Mouse (Mus musculus) left cerebral cortex, postnatal 14 days (tissue): ENCODE measurements around the gene Ggt5. TPM values are rescaled to one million over a fixed set of nuclear protein-coding genes. Genes with fewer than 3 reads are reported as not detected.

Experiments
- total RNA-seq, 2 experiments: library from RNA; stranded (reverse); gene quantifications; 2 replicates each; pipeline ENCODE4 v1.2.3; 2021

Gene Ggt5
- total RNA-seq, 2 experiments from 2014 or later = 4.4 to 4.5 TPM

Other genes with a start within 250 kb of the Ggt5 start
- under 1 TPM; 0.55 to 0.66 TPM for gene Upb1, start 188.2 kb upstream of the Ggt5 start, total RNA-seq
- gene Snrpd3, start 71.8 kb upstream of the Ggt5 start, total RNA-seq = 10 to 100 TPM; 78.1 to 84.3 TPM
- gene Gucd1, start 71.4 kb upstream of the Ggt5 start, total RNA-seq = 10 to 100 TPM; 20.6 to 23.1 TPM
- gene Lrrc75b, start 29.0 kb upstream of the Ggt5 start, total RNA-seq = 10 to 100 TPM; 10.0 to 11.4 TPM
- 1 to 10 TPM; 1.5 to 1.6 TPM for gene Ggt1, start 27.7 kb upstream of the Ggt5 start, total RNA-seq
- 1 to 10 TPM; 4.3 to 4.8 TPM for gene Susd2, start 54.7 kb downstream of the Ggt5 start, total RNA-seq
- 10 to 100 TPM; 79.8 to 82.9 TPM for gene Cabin1, start 175.0 kb downstream of the Ggt5 start, total RNA-seq
- 10 to 100 TPM; 32.8 to 40.5 TPM for gene Ddt, start 184.1 kb downstream of the Ggt5 start, total RNA-seq
- gene Gm20441, start 191.6 kb downstream of the Ggt5 start, total RNA-seq = not detected
- 1 to 10 TPM; 1.5 to 1.7 TPM for gene Gstt3, start 192.1 kb downstream of the Ggt5 start, total RNA-seq
- 1 to 10 TPM; 3.0 to 4.7 TPM for gene Gstt1, start 209.2 kb downstream of the Ggt5 start, total RNA-seq
- gene Gstt4, start 233.2 kb downstream of the Ggt5 start, total RNA-seq = not detected
- gene Gstt2, start 248.1 kb downstream of the Ggt5 start, total RNA-seq = 1 to 10 TPM; 4.1 to 4.5 TPM